Mouse (Mus musculus): ENCODE measurements at regions not wholly inside any gene's neighbourhood (a gene's known extent, or its start where the extent isn't known, plus 50 kb on each side); places are given as distances from the start of the nearest gene placed in this dataset.

DNA sequence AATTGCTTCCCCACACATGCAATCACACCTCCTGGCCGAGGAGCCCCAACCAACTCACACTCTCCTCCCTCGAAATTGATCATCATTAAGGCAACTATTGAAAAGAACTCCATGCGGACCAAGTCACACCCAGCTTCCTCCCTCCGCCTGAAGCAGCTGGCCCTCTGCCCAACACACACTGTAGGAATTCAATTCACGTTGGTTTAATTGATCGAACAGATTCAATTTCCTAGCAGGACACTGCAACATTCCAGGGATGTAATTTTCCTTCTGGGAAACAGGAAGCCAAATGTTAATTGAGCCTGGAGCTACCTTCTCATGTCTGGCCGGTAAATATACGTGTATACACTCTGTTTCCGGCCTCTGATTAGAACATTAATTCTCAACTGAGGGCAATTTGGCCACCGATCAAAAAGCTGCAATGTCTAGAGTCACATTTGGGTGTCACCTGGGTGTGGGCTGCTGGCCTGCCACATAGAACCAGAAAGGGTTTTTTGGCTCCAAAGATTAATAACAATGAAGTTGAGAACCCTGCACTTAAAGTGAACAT lies 500.7 kb upstream of the Tmem132c start:
- no peak for DNase-seq (ENCODE audit: low spot score)
- Histone ChIP-seq H3K27ac (replicated peaks) (no peak overlapping the region), H3K4me1 (no peaks in the 10 kb centered on the region), H3K27me3 (ENCODE audit: low read depth, poor library complexity, severe bottlenecking) (no peaks in the 10 kb centered on the region), H3K9me3 (replicated peaks) (0 out of 2 replicates have a peak, but pooled peaks cover 7% of the 10 kb centered on the region), H3K4me3 (no peak overlapping the region), H3K36me3 (no peaks in the 10 kb centered on the region)
- 83% methylated on average over 10 of the region's 10 CpGs for WGBS

GRCm38 (mm10) chr5:126755107-126755506 lies 486.5 kb upstream of the Tmem132c start:
- no peaks in the 10 kb centered on the region for H3K27me3 ChIP-seq (ENCODE audit: low read depth, poor library complexity, severe bottlenecking)
- H3K4me1 ChIP-seq = peaks cover 13% of the 10 kb centered on the region
- no peaks in the 10 kb centered on the region for H3K36me3 ChIP-seq
- H3K4me3 ChIP-seq = no peak overlapping the region
- no peak for DNase-seq (ENCODE audit: low spot score)
- no peak overlapping the region for H3K27ac ChIP-seq (replicated peaks)
- 17% methylated on average over 1 of the region's 1 CpGs for WGBS
- no peaks in the 10 kb centered on the region for H3K9me3 ChIP-seq (replicated peaks)

- Histone ChIP-seq H3K27ac (replicated peaks) (peak overlapping the region; percentile 57), H3K27me3 (ENCODE audit: low read depth, poor library complexity, severe bottlenecking) (peaks cover 59% of the 10 kb centered on the region), H3K4me1 (peaks cover 31% of the 10 kb centered on the region), H3K4me3 (peak overlapping the region; percentile 10; the same call in 1 of the 2 replicates), H3K9me3 (replicated peaks) (no peaks in the 10 kb centered on the region), H3K36me3 (no peaks in the 10 kb centered on the region)
- DNase-seq (ENCODE audit: low spot score) = peak; percentile 58
- WGBS = 3% methylated on average over 4 of the region's 4 CpGs
Measured at GRCm38 (mm10) chr5:126765037-126765707, 476.4 kb upstream of the Tmem132c start.

DNA sequence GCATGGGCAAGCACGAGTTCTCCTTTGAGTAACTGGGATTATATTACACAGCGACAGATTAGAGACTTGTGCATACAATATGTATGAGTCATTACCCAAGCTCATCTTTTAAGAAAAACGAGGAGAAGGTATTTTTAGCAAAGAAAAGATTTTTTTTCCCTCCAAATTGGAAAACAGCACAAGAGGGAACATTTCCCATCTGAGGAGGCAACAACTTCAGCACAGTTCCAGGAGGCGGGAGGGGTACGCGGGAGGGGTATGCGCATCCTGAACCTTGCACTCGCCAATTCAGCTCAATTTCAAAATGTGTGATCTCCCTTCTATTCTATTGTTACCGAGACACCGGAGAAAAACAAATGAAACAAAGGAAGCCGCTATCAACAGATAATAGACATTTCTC lies 472.6 kb upstream of the Tmem132c start:
- Histone ChIP-seq H3K4me3 (peak overlapping the region; percentile 39), H3K4me1 (peaks cover 31% of the 10 kb centered on the region), H3K27me3 (ENCODE audit: low read depth, poor library complexity, severe bottlenecking) (peaks cover 50% of the 10 kb centered on the region), H3K27ac (replicated peaks) (no peak overlapping the region), H3K9me3 (replicated peaks) (no peaks in the 10 kb centered on the region), H3K36me3 (no peaks in the 10 kb centered on the region)
- DNase-seq (ENCODE audit: low spot score) = no peak
- WGBS = 27% methylated on average over 11 of the region's 11 CpGs

DNA sequence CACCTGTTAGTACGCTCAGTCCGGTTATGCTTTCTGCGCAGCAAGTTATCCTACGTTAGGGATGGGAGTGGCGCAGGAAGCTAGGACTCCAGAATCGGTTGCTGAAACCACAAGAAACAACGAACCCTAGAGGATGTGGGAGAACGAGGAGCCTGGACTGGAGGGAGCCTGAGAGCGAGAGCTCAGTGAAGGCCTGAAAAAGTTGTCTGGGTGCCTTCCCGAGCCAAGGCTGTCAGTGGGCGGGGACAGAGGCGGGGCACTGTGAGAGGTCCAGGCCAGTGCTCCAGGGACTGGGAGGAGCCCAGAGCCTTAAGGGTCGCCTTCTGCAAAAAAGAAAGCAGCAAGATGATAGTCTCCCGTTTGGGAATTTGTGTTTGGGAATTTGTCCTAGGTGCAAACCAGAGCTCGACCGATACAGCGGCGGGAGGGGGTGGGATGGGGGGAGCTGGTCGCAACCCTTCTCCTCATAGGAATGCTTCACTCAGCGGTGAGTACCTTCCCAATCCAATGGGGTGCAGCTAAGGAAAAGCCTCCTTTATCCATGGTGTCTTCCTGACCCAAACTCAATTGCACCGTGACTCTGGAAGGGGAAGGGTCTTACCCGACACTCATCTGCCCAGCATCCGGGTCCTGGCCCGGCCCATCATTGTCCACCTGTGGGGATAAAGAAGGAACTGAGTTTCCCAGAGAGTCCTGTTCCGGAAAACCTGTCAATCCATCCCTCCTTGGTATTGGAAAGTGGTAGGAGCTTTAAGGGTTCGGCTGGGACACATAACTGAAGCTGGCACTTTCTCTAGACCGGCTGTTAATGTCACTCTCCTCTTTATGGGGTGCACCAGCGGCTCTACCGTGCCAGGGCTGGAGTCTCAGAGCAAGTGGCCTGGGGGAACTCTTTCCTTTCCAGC lies 453.6 kb upstream of the Tmem132c start:
- 5% methylated on average over 29 of the region's 29 CpGs for WGBS

GRCm38 (mm10) chr5:126799698-126800279 lies 441.8 kb upstream of the Tmem132c start:
- H3K4me1 ChIP-seq = no peaks in the 10 kb centered on the region
- H3K36me3 ChIP-seq = no peaks in the 10 kb centered on the region
- no peak overlapping the region for H3K27ac ChIP-seq (replicated peaks)
- no peak overlapping the region for H3K4me3 ChIP-seq
- 92% methylated on average over 8 of the region's 8 CpGs for WGBS
- no peak for DNase-seq (ENCODE audit: low spot score)
- H3K9me3 ChIP-seq (replicated peaks) = no peaks in the 10 kb centered on the region
- H3K27me3 ChIP-seq (ENCODE audit: low read depth, poor library complexity, severe bottlenecking) = no peaks in the 10 kb centered on the region

More for the DNA sequence above, 453.6 kb upstream of the Tmem132c start:
- Histone ChIP-seq H3K4me3 (peak overlapping the region; percentile 58), H3K27me3 (ENCODE audit: low read depth, poor library complexity, severe bottlenecking) (peaks cover 34% of the 10 kb centered on the region), H3K27ac (replicated peaks) (0 out of 2 replicates have a peak overlapping the region, but pooled peaks have one; percentile 49), H3K36me3 (no peaks in the 10 kb centered on the region), H3K4me1 (peaks cover 17% of the 10 kb centered on the region), H3K9me3 (replicated peaks) (no peaks in the 10 kb centered on the region)
- DNase-seq (ENCODE audit: low spot score) = peak; percentile 58

GRCm38 (mm10) chr5:126806656-126807055 lies 435.0 kb upstream of the Tmem132c start:
- Histone ChIP-seq H3K4me1 (no peaks in the 10 kb centered on the region), H3K27me3 (ENCODE audit: low read depth, poor library complexity, severe bottlenecking) (no peaks in the 10 kb centered on the region), H3K9me3 (replicated peaks) (peaks cover 3% of the 10 kb centered on the region), H3K27ac (replicated peaks) (no peak overlapping the region), H3K36me3 (no peaks in the 10 kb centered on the region), H3K4me3 (no peak overlapping the region)
- DNase-seq (ENCODE audit: low spot score) = no peak

- H3K27me3 ChIP-seq (ENCODE audit: low read depth, poor library complexity, severe bottlenecking) = no peaks in the 10 kb centered on the region
- H3K4me3 ChIP-seq = no peak overlapping the region
- no peak overlapping the region for H3K27ac ChIP-seq (replicated peaks)
- H3K4me1 ChIP-seq = no peaks in the 10 kb centered on the region
- no peak for DNase-seq (ENCODE audit: low spot score)
- H3K36me3 ChIP-seq = no peaks in the 10 kb centered on the region
- peaks cover 8% of the 10 kb centered on the region for H3K9me3 ChIP-seq (replicated peaks)
Measured at GRCm38 (mm10) chr5:126816069-126816468, 425.5 kb upstream of the Tmem132c start.

- Histone ChIP-seq H3K4me3 (no peak overlapping the region), H3K27me3 (ENCODE audit: low read depth, poor library complexity, severe bottlenecking) (no peaks in the 10 kb centered on the region), H3K4me1 (no peaks in the 10 kb centered on the region), H3K27ac (replicated peaks) (no peak overlapping the region), H3K9me3 (replicated peaks) (no peaks in the 10 kb centered on the region), H3K36me3 (no peaks in the 10 kb centered on the region)
- no peak for DNase-seq (ENCODE audit: low spot score)
- WGBS = 87% methylated on average over 3 of the region's 3 CpGs
Measured at GRCm38 (mm10) chr5:126835440-126835839, 406.2 kb upstream of the Tmem132c start.

- 86% methylated on average over 4 of the region's 4 CpGs for WGBS
- H3K4me1 ChIP-seq = no peaks in the 10 kb centered on the region
- no peaks in the 10 kb centered on the region for H3K9me3 ChIP-seq (replicated peaks)
- H3K36me3 ChIP-seq = no peaks in the 10 kb centered on the region
- H3K27ac ChIP-seq (replicated peaks) = no peak overlapping the region
- H3K27me3 ChIP-seq (ENCODE audit: low read depth, poor library complexity, severe bottlenecking) = no peaks in the 10 kb centered on the region
- no peak for DNase-seq (ENCODE audit: low spot score)
- no peak overlapping the region for H3K4me3 ChIP-seq
Measured at GRCm38 (mm10) chr5:126842606-126843005, 399.0 kb upstream of the Tmem132c start.

- H3K4me3 ChIP-seq = no peak overlapping the region
- no peaks in the 10 kb centered on the region for H3K4me1 ChIP-seq
- WGBS = 83% methylated on average over 1 of the region's 1 CpGs
- H3K27me3 ChIP-seq (ENCODE audit: low read depth, poor library complexity, severe bottlenecking) = no peaks in the 10 kb centered on the region
- no peak overlapping the region for H3K27ac ChIP-seq (replicated peaks)
- H3K9me3 ChIP-seq (replicated peaks) = no peaks in the 10 kb centered on the region
- DNase-seq (ENCODE audit: low spot score) = no peak
- H3K36me3 ChIP-seq = no peaks in the 10 kb centered on the region
Measured at GRCm38 (mm10) chr5:126862078-126862477, 379.5 kb upstream of the Tmem132c start.

GRCm38 (mm10) chr5:126875842-126876241 lies 365.8 kb upstream of the Tmem132c start:
- DNase-seq (ENCODE audit: low spot score) = no peak
- Histone ChIP-seq H3K9me3 (replicated peaks) (no peaks in the 10 kb centered on the region), H3K36me3 (no peaks in the 10 kb centered on the region), H3K27ac (replicated peaks) (no peak overlapping the region), H3K4me1 (no peaks in the 10 kb centered on the region), H3K4me3 (no peak overlapping the region), H3K27me3 (ENCODE audit: low read depth, poor library complexity, severe bottlenecking) (no peaks in the 10 kb centered on the region)
- WGBS = 89% methylated on average over 1 of the region's 1 CpGs
